Mouse (Mus musculus): ENCODE measurements at regions not wholly inside any gene's neighbourhood (a gene's known extent, or its start where the extent isn't known, plus 50 kb on each side); places are given as distances from the start of the nearest gene placed in this dataset.

- no peak for TF ChIP-seq EP300 (optimal IDR thresholded peaks at IDR 0.05)
- TF ChIP-seq CTCF (IDR thresholded peaks at IDR 0.05; ENCODE audit: low read depth) = no peak
Measured at GRCm38 (mm10) chr1:157028682-157029081, 79.8 kb downstream of the Tex35 start.

All from stomach, postnatal 0 days (tissue).